Mouse (Mus musculus) bone marrow macrophage, adult 2 months (primary cell): Measurements from ENCODE around the gene Zc3h12c.

Experiments used
- CTCF ChIP-seq: IDR thresholded peaks from 2 replicates; pipeline ENCODE4 v1.5.1; 2012; ENCODE audit warnings: low read depth, mild to moderate bottlenecking, low read length, moderate library complexity
- POLR2A ChIP-seq: IDR thresholded peaks from 2 replicates; pipeline ENCODE4 v1.6.1; 2012; ENCODE audit warnings: mild to moderate bottlenecking, low read depth, low read length, borderline replicate concordance

- TF ChIP-seq POLR2A (no peak), CTCF (no peak)
Measured at GRCm38 (mm10) chr9:52110738-52111137, 57.6 kb downstream of the Zc3h12c start.
